Mouse (Mus musculus) layer of hippocampus, postnatal 25 days (tissue): ENCODE data around the gene Zfp566. TPM values are rescaled to one million over a fixed set of nuclear protein-coding genes. Genes with fewer than 3 reads are reported as not detected.
"Not testable (repeated sequence)": the region's sequence is repeated elsewhere in the genome, so short reads cannot be mapped to it uniquely, and the experiment has no call there.

Experiments
- DNase-seq, 2 experiments: peaks; one replicate each; pipeline ENCODE4 v3.0.0; 2022; ENCODE audit warnings: mixed read lengths in 2 of 2, low spot score in 1 of 2; ENCODE audit errors: extremely low spot score in 1 of 2
- total RNA-seq, 2 experiments: library from RNA; stranded (reverse); gene quantifications; 2 replicates each; pipeline ENCODE4 v1.2.3; 2021

Zfp566 gene
- 1 to 10 TPM; 5.3 to 7.1 TPM for total RNA-seq

- DNase-seq = peak; percentile 89 to 95
Measured at GRCm38 (mm10) chr7:30090092-30090969, at the start of gene Zfp566, which contains the start of gene Gm26920. Gene Zfp566 (minus strand): TSS chr7:30090527. Gene Gm26920 (minus strand): TSS chr7:30090410.

DNA sequence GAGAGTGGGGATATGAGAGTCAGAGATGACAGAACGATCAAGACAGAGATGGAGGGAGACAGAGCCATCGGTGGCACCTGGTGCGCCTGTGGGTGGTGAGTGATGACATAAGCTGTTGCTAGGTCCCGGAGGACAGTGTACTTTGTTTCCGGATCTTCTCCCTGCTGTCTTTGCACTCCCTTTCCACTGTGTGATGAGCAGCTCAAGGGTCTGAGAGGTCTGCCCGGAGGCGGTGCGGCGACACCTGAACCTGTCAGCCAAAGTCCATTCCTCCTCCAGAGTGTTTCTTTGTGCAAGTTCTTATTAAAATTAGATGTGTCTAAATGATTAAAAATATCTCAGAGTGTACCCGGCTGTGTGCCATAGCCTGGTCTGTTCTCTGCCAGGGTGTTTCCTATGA lies 46.5 kb upstream of the Zfp566 start:
- peak in 1 of 2 experiments; percentile 11 for DNase-seq

DNA sequence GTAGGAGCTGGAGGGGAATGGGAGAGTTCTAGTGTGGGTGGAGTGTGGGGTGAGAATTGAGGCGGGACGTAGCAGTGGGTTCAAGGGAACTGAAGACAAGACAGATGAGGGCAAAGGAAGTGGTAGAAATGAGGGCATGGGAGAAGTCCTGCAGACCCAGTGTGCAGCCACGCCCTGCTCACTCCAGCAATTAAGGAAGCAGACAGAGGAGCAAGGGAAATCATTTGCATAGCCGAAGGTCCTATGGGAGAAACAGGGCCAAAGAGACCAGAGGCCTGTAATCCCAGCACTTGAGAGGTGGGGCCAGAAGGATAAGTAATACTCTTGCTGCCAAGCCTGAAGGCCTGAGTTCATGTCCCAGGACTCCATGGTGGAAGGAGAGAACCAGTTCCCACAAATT lies 42.1 kb upstream of the Zfp566 start:
- no peak for DNase-seq

DNA sequence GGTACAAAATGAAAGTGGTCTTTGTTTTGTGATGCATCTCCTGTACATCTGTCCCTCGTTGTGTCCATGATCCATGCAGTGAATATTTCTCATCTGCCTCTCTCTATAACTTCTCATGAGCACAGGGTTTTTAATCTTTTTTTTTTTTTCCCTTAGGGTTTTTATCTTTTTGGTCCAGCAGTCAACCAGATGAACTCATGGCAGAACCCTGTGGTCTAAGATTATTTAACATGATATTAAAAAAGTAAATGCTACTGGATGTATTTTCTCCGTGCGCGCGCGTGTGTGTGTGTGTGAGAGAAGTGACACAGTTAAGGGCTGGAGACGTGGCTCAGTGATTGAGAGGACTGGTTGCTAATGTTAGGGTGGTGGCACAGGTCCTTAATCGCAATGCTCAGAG lies 39.6 kb upstream of the Zfp566 start:
- no peak for DNase-seq

DNA sequence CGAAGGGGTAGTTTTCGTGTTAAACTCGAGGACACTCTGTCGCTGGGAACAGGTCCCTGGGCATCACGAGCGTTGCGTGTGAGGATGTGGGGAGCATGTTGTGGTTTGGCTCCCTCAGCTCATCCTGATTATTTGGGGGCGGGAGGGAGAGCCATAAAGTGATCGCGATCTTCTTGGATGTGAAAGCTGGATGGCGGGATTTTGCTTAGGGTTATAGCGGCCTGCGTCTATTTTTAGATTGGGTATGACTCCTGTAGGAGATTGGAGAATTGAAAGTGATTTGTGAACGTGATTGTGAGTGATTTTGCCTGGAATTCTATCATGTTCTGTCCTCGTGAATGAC lies 31.8 kb upstream of the Zfp566 start:
- DNase-seq = no peak

- peak; percentile 85 to 86 for DNase-seq
Measured at GRCm38 (mm10) chr7:30121308-30122187, 31.2 kb upstream of the Zfp566 start, which contains the start of gene Zfp382. Gene Zfp382 (plus strand): TSS chr7:30121942.

GRCm38 (mm10) chr7:30117935-30118334 lies 27.6 kb upstream of the Zfp566 start:
- DNase-seq = not testable (repeated sequence)

GRCm38 (mm10) chr7:30116076-30116475 lies 25.7 kb upstream of the Zfp566 start:
- DNase-seq = no peak

DNA sequence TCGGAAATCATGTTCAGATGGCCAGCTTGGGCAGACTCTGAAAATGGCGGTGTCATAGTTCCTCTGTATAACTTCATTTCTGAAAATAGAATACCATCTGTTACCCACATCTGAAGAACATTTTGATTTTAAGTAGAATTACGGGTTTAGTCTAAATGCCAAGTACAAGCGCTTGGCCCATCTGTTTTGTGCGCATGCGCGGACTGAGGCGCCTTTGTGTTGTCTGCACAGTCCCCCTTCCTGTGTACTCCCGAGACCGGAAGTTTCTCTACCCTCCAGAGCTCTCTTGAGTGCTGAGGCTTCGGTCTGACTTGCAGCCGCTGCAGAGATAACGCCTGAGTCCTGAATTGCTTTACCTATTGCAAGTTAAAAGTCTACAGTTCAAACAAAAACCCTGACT lies 9.0 kb upstream of the Zfp566 start:
- peak; percentile 54 to 73 for DNase-seq

DNA sequence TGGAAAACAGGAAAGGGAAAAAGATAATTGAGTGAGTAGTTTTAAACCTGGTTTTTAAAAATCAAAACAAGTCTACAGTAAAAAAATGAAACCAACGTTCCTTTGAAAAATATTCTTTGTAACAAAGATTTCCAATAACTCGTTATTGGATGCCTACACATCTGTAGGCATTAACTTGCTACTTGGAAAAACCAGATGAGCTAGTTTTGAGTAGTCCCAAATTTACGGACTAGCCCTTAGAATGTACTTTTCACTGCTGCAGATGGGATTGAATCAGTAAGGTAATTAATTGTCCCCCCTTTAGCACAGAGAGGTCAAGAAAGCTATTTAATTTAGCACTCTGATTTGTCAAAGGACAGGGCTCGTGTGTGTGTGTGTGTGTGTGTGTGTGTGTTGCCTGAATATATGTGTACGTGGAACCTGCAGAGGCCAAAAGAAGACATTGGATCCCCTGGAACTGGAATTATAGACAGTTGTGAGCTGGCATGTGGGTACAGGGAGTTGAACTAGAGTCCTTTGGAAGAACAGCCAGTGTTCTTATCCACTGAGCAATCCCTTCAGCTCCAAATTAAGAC lies 5.3 kb upstream of the Zfp566 start:
- no peak for DNase-seq

DNA sequence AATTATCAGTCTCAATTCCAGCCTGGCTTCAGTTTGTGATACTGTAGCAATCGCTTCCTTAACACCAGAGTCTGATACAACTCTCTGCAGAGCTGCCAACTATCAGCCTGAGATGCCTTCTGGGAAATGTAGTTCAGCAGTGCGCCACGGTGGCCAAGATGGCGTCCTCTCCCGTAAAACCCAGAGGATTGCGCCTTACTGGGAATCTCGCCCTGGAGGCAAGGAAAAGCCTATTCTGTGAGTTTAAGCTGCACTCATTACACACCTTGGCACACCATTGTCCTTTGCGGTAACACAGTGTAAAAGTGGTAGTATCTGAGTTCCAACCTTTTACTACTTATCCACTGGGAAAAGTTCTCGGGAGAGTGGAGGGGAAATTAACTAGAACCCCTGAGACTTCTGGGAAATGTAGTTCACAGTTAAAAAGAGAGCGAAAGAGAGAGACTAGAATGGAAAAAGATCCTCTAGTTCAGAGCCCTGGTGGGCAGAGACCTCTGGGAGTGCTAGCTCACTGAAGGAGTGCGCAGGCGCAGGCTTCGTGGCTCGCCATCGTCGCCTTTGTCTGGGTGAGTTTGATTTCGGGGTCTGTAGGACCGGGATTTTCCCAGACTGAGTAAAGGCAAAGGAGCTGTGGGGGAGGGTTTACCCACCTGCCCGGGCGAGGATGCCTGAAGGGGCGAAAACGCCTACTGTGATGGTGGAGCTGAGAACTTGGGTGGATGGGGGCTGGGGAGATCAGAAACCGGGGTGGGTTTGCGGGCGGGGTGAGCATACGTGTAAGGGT lies 4.5 kb upstream of the Zfp566 start, which contains the start of gene Zfp260:
TSS of gene Zfp260 (plus strand) at position 132 of the 784 bp plus-strand sequence.
- peak; percentile 80 to 88 for DNase-seq

- no peak for DNase-seq
Measured at GRCm38 (mm10) chr7:30093918-30094415, 3.6 kb upstream of the Zfp566 start.

GRCm38 (mm10) chr7:30092666-30093065 lies 2.3 kb upstream of the Zfp566 start:
- DNase-seq = no peak

DNA sequence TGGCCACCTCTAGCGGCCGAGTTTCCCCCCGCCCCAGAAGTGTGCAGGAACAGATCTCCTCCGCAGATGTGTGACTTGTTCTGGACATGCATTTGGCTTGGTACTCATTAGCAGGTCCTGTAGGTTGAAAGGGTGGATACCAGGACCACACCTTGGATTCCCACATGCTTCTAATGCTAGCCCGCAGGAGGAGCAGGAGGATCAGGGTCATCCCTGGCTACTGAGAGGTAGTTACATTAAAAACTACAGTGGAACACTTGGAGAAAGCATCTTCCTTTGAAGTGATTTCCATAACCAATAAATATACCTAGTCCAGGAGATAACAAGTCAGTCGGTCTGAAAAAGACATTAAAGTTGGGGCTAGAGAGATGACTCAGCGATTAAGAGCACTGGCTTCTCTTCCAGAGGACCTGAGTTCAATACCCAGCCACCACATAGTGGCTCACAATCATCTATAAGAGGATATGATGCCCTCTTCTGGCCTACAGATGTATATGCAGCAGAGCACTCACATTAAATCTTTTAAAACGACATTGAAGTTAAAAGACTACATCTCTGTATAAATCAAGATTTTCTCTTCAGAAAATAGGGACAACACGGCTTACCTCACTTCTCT lies 751 bp upstream of the Zfp566 start:
- DNase-seq = no peak

DNA sequence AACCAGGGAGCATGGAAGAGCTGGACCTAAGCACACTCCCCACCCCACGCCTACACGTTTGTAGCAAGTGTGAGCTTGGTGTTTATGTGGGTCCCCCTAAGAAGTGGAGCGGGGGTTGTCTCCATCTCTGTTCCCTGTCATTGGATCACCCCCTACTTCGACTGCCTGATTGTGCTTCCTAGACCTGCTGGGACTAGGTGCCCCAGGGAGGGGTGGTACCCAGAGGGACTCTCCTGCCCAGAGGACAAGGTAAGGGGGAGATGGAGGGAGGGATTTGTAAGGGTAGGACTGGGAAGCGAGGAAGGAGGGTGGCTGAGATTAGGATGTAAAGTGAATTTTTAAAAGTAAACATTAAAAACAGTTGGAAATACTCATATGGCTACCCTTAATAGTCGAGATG lies 922 bp downstream of the Zfp566 start:
- DNase-seq = no peak

- DNase-seq = no peak
Measured at GRCm38 (mm10) chr7:30086524-30086923, 3.8 kb downstream of the Zfp566 start.

GRCm38 (mm10) chr7:30072146-30073028 lies 17.9 kb downstream of the Zfp566 start, which contains the start of gene Zfp82:
Gene Zfp82 (minus strand): TSS chr7:30072900.
- DNase-seq = peak; percentile 76 to 79

GRCm38 (mm10) chr7:30064622-30065021 lies 25.7 kb downstream of the Zfp566 start:
- no peak for DNase-seq
